Mouse (Mus musculus): ENCODE data around the gene Pah.

- TF ChIP-seq POLR2A (IDR thresholded peaks at IDR 0.05; ENCODE audit: control insufficient read depth, low read depth, low read length): no peak
- TF ChIP-seq CTCF (IDR thresholded peaks at IDR 0.05; ENCODE audit: control insufficient read depth, insufficient read depth, insufficient replicate concordance, low read depth, low read length): no peak
These were observed 27.0 kb upstream of the Pah start for GRCm38 (mm10) chr10:87494596-87494995.
